Mouse (Mus musculus): ENCODE data around the gene Gimap5.

Gimap5 gene

DNA sequence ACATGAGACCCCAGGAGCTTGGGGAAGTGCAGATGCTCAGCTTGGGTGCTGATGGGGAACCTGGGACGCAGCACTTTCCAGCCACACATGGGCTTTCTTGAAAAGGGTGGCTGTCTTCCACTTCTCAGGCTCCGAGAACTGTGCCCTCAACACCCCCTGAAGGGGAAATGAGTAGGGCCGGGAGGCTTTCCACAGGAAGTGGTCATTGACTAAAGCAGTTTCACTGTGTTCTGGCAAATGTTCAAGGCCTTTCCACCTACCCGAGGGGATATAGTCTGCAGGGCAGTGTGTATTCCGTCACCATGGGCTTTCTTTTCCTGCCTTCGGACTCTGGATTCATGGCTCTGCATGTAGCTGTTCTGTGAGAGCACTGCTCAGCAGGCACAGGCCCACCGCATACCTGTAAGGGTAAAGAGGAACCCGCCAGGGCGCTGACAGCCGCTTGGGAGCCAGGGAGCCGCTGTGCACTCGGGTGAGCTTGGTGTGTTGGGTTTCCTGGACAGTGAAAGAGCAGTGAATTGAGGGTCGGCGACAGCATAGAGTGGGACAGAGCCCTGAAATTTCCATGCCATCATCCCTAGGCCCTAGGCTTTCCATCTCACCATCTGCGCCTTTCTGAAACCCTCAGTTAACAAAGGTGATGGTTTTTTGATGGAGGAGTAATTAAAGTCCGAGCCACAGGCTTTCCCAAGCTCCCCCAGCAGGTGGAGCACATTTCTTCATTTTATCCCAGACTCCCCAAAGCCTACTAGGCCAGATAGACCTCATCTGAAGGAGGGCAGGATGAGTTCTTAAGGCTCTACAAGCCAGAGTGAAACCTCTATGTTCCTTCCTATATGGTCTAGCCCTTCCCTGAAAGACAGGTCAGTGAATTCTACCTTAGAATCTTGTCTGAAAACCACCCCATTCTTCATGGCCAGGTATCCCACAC lies at the start of gene Gimap5:
Gene Gimap5 (plus strand): TSS at position 239 of the 931 bp plus-strand sequence.
- DNase-seq: peak; percentile 68 to 69

DNA sequence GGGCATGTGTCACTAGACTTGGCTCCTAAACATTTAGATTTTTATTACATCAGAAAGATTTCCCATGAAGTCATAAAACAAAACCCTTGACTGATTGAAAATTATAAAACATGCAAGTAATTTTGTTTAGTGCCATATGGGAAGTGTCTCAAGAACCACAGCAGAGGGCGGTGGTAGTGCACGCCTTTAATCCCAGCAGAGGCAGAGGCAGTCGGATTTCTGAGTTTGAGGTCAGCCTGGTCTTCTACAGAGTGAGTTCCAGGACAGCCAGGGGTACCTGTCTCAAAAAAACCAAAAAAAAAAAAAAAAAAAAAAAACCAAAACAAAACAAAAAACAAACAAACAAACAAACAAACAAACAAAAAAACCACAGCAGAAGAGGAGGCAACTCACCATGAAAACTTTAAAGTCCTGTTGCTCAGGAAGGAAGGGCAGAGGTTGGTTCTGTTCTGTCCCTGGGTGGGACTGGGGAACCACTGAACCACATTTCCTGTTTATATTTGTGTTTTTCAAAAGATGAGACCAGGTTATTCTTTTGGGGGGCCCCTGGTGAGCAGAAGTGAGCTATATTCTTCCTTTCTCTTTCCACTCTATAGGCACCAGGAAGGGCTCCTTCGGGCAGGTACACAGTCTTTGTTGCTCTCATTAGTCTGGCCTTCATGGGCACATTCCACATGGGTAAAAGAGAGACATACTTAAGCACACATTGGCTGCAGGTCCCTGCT lies 49.0 kb upstream of the Gimap5 start:
- DNase-seq: no peak

DNA sequence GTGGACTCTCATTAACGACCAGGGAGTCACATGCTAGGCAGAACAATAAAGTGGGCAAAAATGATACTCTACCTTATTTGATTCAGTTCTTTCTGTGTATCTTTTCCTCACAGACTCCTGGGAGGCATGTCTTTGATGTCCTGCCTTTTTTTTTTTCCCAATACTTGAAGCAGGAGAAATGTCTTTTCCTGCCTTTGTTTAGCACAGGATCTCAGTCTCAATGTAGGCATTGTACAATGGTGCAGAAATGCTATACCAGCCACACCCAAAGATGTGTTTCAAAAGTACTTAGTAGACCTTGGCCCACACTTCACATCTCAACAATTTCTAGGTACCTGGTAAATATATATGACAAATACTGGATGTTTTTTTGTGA lies 48.5 kb upstream of the Gimap5 start:
- DNase-seq: no peak

DNA sequence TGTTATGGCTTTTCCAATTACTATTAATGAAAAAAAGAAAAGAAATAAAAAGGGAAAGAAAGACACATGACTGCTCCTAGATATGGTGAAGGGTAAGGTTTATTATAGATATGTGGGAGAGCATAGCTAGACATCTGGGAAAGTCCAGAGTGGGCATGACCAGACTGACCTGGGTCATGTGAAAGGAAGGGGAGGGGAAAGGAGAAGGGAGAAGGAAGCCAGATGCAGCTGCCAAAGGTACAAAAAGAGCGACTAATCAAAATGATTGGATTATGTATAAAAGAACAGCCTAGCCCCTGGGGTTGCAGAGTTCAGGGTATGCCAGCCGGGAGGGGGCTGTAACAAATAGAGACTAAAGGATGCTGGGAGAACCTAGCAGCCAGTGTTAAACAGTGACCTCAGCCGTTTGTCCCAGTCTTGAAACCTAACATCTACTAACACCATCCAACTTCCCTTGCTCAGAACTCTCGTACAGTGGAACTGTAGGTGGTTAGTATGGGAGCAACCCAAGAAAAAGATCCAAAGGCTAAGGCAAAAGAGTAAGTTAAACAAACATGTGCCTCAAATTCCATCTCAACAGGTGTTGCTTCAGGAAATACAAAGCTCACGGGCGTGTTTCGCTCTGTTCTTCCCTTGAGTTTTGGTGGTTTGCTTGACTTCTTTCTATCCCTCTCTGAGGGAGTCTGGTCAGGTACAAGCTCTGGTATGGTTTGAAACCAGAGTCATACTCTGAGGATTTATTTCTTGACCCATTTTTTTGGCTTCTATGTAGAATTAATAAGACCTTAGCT lies 47.7 kb upstream of the Gimap5 start:
- no peak for DNase-seq

DNA sequence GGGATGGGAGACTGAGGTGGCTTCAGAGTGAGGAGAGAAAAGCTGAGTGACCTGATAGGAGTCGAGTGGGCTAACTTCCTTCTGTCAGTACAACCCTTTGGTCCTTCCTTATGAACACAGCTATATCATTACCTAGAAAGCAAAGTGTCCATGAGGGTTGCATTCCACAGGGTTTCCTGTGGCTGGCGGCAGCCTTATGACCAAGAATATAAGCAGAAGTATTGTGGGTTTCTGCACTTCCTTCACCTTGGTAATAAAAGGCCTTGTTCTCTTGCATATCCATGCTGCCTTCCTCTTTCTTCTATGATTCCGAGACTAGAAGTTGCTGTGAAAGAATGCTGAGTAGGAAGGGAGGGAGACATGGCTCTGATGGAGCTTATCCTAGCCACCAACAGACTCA lies 47.1 kb upstream of the Gimap5 start:
- no peak for DNase-seq

DNA sequence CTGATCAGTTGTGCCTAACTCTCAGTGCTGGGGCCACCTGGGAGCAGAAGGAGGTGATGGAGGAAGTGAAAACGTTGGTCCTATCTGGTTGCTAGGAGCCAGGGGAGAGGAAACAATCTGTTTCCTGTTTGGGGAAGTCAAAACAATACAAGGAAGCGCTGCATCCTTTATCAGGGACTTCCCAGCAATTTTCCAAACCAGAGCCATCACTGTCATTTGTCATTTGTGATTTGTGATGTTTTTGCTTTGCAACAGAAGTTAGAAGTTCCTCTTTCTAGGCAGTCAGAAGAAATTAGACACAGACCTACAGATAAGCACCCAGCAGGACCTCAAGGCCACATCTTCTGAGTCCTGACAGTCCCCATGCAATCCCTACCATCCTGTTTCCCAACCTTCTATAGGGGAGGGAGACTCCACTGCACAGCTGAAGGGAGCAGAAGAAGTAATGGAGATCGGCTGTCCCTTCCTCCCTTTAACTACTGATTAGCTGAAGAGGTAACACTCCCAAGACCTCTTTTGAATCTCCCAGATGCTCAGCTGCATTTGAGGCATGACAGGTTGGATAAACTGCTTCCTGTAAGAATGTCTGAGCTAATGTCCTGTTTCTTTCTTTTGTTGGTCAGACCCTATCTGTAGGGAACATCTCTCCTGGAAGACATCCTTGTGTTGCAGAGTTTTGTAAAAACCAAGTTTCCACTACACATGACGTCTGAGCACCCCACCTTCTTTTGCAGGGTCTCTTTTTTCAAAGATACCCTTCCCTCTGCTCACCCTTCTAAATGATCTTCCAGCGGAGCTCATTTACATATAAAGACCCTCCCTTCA lies 45.5 kb upstream of the Gimap5 start:
- peak; percentile 53 to 56 for DNase-seq

DNA sequence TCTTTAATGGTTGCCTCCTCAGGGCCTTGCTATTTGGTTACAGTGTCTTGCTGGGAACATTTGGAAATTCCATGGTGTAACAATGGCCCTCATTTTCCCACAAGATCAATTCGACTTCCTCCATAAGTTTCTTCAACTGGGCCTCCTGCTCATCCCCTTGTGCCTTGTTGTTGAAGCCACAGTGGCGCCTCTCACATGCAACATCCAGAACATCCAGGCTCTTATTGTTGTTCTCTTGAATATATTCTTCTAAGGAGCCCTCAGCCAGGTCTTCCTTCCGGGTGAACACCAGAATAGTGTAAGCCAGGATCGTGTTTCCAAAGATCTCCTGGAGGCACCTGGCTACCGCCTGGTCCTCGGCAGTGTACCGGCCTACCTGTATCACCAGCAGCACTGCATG lies 43.9 kb upstream of the Gimap5 start:
- no peak for DNase-seq

DNA sequence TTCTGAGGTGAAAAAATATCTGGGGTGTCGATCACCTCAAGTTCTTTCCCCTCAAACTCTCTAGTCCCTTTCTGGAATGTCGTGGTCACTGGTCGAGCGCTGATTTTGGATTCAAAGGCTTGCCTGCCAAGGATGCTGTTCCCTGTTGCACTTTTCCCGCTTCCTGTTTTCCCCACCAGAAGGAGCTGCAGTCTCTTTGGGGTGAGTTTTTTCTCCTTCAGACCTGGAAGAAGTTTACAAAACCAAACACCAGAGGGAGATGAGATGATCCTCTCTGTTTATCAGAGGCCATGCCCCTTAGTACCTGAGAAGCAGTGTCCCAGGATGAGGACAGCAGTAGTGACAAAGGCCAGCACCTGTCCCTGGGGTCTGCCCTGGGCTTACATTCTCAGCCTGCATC lies 43.4 kb upstream of the Gimap5 start:
- DNase-seq: no peak

DNA sequence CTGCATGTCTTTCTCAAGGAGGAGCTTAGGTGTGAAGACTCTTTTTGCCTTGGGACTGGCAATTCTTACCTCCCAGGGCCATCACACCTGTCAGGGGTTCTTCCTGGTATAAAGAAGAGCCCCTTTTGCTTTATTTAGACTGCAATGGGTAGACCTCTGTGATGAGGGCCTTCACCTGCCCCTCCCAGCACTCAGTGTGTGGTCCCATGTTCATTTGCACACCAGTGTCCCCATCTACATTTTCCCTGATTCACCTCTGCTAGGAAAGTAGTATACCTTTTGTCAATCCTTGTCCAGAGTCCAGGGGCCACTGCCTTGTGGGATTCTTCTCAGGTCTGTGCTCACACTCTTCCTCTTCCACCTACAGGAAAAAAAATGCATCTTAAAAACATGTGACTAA lies 41.9 kb upstream of the Gimap5 start:
- DNase-seq: no peak

DNA sequence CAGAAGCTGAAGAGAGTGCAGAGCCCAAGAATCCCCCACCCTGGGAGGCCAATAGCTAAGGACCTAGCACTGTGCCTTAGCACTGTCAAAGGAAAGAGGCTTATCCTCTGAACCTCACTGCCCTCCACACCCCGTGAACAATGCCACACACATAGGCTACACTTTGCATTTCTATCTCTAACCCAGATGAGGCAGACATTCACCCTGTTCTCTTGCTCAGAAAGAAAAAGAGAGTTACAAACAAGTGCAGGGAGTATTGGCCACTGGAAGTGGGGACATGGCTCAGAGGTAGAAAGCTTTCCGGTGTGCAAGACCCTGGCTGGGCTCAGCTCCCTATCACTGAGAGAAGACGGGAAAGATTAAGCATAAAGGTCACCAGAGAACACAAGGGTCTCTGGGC lies 39.9 kb upstream of the Gimap5 start:
- DNase-seq: no peak

DNA sequence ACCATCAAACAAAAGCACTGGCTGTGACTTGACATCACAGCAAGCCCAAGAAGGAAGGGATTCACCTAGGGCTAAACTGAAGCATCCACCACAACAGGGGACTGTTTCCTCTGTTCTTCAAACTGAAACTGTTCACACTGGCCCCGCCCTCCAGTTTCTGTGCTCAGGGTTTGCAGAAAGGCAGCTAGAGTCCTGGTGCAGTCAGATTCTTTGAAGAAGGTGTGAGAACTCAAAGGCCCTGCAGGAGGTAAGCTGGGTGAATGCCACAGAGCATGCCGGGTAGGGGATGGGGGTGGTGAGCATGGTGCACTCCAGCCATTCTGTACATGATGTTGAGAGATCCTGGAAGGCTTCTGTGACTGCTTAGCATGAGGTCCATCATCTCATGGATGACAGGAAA lies 27.5 kb upstream of the Gimap5 start, which contains the start of the genes Gm28053 and Gimap7:
Gene Gm28053 (plus strand): TSS at position 153 of the 400 bp plus-strand sequence.
Gene Gimap7 (plus strand): TSS at position 167 of the 400 bp plus-strand sequence.
- no peak for DNase-seq

DNA sequence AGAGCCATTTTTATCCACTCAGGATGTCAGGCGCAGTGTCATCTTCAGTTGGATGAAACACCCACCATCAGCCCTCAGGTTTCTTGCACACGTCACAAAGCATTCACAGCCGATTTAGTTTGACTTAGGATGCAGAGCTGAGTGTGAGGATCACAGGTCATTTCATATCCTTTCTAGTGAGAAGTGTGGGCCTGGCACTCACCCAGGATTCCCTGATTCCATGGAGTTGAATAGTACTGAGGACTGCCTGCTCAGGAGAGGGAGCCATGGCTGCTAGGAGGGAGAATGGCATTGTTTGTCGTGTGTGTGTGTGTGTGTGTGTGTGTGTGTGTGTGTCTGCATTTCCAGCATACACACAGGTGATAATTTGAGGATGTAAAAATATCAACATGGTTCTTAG lies 25.7 kb upstream of the Gimap5 start:
- no peak for DNase-seq

DNA sequence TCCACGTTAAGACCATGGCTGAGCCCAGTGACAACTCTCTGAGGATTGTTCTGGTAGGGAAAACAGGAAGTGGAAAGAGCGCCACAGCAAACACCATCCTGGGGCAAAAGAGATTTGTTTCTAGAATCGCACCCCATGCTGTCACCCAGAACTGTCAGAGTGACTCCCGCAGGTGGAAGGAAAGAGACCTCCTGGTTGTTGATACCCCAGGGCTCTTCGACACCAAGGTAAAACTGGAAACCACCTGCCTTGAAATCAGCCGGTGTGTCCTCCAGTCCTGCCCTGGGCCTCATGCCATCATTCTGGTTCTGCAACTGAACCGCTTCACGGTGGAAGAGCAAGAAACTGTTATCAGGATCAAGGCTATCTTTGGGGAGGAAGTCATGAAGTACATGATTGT lies 22.5 kb upstream of the Gimap5 start:
- no peak for DNase-seq

DNA sequence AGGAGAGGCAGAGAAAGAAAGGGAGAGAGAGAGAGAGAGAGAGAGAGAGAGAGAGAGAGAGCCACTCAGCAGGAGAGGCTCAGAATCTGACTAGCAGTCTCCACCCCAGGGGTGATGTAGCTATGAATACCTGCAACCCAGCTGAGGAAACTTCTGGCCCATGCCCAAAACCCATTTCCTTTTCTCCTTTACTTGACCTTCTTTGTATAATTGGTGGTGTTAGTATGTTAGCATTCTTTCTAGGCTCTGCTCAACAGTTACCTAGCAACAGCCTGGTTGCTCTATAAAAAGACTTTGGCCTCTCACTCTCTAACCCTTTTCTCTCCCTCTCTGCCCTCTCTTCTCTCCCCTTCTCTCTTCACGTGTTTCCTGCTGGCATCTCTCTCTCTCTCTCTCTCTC lies 20.5 kb upstream of the Gimap5 start:
- peak; percentile 58 to 75 for DNase-seq

DNA sequence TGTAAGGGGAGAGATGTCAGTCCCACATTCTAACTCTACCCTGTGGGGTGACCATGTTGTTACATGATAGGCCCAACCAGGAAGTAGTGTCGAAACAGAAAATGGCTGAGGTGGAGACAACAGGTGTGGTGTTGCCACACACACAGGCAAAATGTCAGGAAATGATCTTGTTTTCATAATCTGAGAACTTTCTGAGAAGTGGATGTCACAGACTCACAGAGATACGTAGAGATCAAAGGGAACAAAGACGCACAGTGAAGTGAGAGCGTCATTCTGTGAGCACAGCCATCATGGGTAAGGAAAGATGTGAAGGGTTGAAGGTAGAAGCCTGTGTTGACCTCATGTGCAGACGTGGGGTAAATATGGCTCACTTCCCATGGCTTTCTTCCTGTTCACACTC lies 18.2 kb upstream of the Gimap5 start:
- DNase-seq: no peak

DNA sequence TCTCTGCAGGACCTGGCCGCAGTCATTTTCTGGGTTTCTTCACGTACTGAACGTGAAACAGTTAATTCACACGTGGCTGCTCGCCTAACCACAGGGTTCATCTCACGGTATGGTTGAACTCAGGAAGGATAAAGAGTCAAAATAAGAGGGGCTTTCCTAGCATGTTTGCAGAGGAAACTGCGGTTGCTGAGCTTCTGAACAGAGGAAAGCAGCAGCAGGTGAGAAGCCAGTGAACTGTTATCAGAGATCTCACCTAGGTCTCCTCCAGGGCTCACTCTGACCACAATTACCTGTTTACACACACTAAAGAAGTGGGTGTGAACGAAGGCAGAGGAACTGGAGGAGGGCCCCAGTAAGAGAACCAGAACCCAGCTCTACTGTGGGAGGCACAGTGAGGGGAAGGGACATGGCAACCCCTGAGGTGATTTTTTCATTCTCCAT lies 13.1 kb upstream of the Gimap5 start:
- DNase-seq: no peak

DNA sequence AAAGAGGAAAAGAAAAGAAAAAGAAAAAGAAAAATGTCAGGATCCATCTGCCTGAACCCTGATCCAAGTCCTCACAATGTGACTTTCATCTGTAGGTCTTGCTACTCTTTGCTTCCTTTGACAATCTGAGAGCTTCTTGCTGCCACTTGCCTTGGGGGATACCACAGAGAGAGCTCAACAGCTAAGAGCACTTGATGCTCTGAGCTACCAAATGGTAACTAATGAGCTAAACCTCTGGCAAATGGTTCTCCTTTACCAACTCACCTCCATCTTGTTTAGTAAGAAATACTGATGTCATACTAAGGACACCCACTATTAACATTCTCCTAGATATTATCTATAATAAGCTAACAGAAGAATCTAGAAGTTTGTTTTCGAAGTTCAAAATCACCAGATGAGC lies 12.3 kb upstream of the Gimap5 start:
- DNase-seq: no peak

DNA sequence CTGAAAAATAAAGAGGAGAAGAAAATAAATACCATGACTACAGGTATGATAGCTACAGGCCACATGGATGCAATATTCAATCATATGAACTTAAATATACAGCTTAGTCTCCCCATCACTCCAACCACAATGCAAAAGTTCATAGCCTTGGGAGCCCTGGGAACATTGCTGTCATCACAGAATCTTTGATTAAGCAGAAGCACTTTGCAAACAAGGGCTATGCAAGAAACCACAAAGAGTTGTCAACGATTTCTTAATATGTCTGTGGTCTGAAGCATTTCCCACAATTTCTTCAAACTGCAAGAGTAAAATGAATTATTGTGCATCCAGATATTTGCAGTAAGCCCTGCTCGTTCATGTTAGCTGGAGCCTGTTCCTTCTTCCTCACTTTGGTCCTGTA lies 8.9 kb upstream of the Gimap5 start:
- no peak for DNase-seq

DNA sequence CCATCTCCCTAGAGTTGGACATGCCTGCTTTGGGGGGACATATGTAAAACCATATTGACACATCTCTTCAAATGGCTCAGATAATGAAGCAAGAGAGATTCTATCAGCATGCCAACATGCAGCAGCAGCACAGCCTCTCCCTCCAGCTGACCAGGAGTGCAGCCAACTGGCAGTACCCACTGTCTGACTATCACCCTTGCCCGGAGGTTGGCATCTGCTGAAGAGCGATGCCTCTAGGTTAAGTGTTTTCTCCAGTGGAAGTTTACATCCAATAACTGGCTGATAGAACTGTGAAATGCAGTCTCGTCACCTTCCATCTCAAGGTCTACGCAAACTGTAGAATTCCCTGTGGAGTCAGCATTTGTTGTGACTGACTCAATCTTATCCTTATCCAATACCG lies 8.3 kb upstream of the Gimap5 start:
- no peak for DNase-seq

DNA sequence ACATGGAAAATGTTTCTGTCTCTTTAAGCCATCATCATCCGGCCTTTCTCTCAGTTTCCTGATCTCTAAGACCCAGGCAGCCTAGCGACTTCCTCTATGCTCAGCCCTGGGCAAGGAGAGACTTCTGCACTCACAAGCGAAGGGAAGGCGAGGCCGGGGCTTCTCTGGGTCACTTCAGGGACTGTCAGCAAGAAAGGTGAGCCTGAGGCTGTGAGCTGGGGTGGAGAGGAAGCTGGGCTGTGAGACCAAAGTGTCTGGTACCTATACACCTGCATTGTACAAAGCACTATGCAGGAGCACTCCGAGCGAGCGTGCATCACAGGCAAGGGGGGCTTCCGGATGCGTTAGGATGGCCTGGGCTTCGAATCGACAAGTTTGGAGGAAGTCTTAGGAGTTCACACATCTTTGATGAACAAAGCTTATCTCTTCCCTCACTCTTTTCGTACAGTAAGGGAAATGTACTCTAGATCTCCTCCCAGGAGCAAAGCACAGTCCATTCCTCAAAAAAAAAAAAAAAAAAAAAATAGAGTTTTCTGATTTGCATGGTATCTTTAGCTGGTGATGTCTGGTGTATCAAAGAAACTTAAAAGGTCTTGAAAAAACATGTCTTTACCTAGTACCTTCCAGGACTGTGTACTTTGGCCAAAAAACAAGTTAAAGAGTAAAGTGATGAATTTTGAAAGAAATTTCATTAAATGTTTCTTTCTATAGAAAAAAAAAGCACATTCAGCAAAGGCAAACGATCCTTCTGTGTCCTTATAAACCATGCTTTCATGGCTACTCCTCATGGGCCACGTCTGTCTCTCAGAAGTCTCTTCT lies 6.8 kb upstream of the Gimap5 start, which contains the start of gene Gimap1:
Gene Gimap1 (plus strand): TSS at position 94 of the 819 bp plus-strand sequence.
- DNase-seq: peak; percentile 66 to 67

DNA sequence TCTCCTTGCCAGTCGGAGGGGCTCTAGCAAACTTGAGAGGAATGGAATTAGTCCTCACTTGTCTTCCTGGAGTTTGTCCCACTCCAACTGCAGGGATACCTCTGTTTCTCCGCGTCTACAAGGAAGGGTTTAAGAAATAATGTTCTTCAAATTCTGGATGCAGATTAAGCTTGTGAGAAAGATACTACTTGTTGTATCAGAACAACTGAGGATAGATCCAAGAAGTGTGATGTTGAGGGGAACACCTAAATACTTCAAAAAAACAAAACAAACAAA lies 6.3 kb upstream of the Gimap5 start:
- no peak for DNase-seq

Data from lung, postnatal 4 days (tissue).